Mouse (Mus musculus): ENCODE data around the gene Ctsa.

DNA sequence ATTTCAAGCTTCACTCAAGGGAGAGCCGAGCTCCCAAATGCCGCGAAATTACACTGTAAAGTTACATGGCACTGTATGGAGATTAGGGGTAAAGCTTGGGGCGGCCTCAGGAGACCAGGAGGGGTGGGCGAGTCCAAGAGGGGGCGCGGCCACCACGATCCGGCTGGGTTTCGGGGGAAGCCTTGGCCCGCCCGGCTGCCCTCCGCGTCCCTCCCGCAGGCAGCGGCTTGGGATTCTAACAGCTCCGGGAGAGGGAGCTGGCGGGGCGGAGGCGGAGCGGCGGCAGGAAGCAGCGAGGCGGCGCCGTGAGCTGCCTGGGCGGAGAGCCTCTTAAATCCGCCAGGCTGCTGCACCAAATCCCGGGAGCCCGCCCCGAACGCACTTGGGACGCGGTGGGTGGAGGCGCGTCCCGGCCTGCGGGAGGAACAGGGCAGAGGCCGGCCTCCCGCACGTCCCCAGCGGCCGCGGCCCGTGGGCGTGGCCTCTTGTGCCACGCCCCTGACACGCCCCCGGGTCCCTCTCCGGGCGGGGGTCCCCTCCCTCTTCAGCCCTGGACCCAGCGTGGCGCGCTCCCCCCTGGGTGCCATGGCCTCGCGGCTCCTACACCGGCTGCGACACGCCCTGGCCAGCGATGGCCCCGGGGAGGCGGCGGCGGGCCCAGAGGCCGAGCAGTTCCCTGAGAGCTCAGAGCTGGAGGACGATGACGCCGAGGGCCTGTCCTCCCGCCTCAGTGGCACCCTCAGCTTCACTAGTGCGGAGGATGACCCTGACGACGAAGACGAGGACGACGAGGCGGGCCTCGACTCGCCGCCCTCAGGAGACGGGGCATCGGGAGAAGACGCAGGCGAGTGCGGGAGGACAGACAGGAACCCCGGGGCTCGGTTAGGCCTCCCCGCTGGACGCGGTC is 46.9 kb upstream of the Ctsa start, which contains the start of gene Snx21:
- TF ChIP-seq CTCF (IDR thresholded peaks at IDR 0.05; ENCODE audit: control insufficient read depth, insufficient read depth, insufficient replicate concordance, low read depth, low read length) (no peak), POLR2A (IDR thresholded peaks at IDR 0.05; ENCODE audit: control insufficient read depth, low read depth, low read length) (peak; percentile 53)
